ENCODE assay signal across 13 mouse cellular contexts in genomic region chr7:132687897-132688296, GRCm38 (mm10).
DNase-seq lines count a peak whose midpoint lies in the region; ATAC-seq and TF ChIP-seq lines count a peak whose summit lies in the region.
"Had no signal": no experiment of that assay in that cellular context is flagged by ENCODE, and none has a peak within 500 bp of the region (broad histone marks: within the 10 kb centered on the region; RNA-seq: fewer than 3 reads in every experiment).

No protein-coding gene starts in this region.

- no peaks in the 10 kb centered on the region for H3K79me2 ChIP-seq in heart, adult 2 months (replicated peaks; ENCODE audit: control insufficient read depth, insufficient read depth, low read length)

- DNase-seq in heart, adult 2 months, result no peak
- DNase-seq in heart, postnatal 10 days, result no peak
- DNase-seq in kidney, postnatal 14 days, result peak; percentile 57
- no peak for DNase-seq in frontal cortex, adult 2 months (ENCODE audit: extremely low spot score in 1 of 2, low spot score in 1 of 2)
- DNase-seq in right cerebral cortex, adult 18-20 months, result no peak
- DNase-seq: gastrocnemius, postnatal 10 days; layer of hippocampus, postnatal 36 days had no signal

- peak overlapping the region; percentile 34 for H3K27ac ChIP-seq in heart, adult 2 months
- H3K27ac ChIP-seq in kidney, embryonic 15.5 days, result peak overlapping the region; percentile 70
- H3K27ac ChIP-seq in kidney, embryonic 14.5 days (ENCODE audit: low read depth, low read length), result no peak overlapping the region
- peak overlapping the region; percentile 11 for H3K27ac ChIP-seq in bone marrow, adult 2 months (ENCODE audit: control insufficient read depth, insufficient read depth, low read depth, low read length, poor library complexity)
- H3K27ac ChIP-seq: liver, embryonic 14.5 days had no signal

- no peaks in the 10 kb centered on the region for H3K27me3 ChIP-seq in heart, adult 2 months (ENCODE audit: control insufficient read depth, insufficient read depth, low read length)
- H3K27me3 ChIP-seq in kidney, embryonic 15.5 days, result no peaks in the 10 kb centered on the region
- no peaks in the 10 kb centered on the region for H3K27me3 ChIP-seq in kidney, embryonic 14.5 days (ENCODE audit: control insufficient read depth, insufficient read depth, low read length)

- intact Hi-C loops in heart, adult 2 months (cut with DNase I), result no loop called here
- intact Hi-C loops in heart, postnatal 10 days (cut with DNase I), result no loop called here

- H3K4me3 ChIP-seq in heart, adult 2 months, result no peak overlapping the region
- H3K4me3 ChIP-seq in kidney, embryonic 15.5 days (replicated peaks), result no peak overlapping the region
- no peak overlapping the region for H3K4me3 ChIP-seq in kidney, embryonic 14.5 days (ENCODE audit: low read length)
- H3K4me3 ChIP-seq in bone marrow, adult 2 months (replicated peaks; ENCODE audit: control insufficient read depth, low read depth, low read length), result no peak overlapping the region

- no peak for TF ChIP-seq POLR2A in heart, adult 2 months (IDR thresholded peaks at IDR 0.05; ENCODE audit: insufficient read depth, low read depth, low read length)
- TF ChIP-seq POLR2A in bone marrow, adult 2 months (IDR thresholded peaks at IDR 0.05; ENCODE audit: borderline replicate concordance, control insufficient read depth, low read depth, low read length), result no peak

- 35% methylated on average over 2 of the region's 2 CpGs for WGBS in heart, adult 2 months
- WGBS in kidney, embryonic 15.5 days, result 35% methylated on average over 2 of the region's 2 CpGs
- 30% methylated on average over 2 of the region's 2 CpGs for WGBS in kidney, embryonic 14.5 days
- 49% methylated on average over 2 of the region's 2 CpGs for WGBS in bone marrow, adult 2 months

- no peaks in the 10 kb centered on the region for H3K36me3 ChIP-seq in heart, adult 2 months (ENCODE audit: control insufficient read depth, insufficient read depth, low read length)
- H3K36me3 ChIP-seq in kidney, embryonic 15.5 days, result no peaks in the 10 kb centered on the region
- no peaks in the 10 kb centered on the region for H3K36me3 ChIP-seq in kidney, embryonic 14.5 days (ENCODE audit: control insufficient read depth, insufficient read depth, low read length)
- H3K36me3 ChIP-seq: G1E had no signal

- no peak for TF ChIP-seq CTCF in heart, adult 2 months (IDR thresholded peaks at IDR 0.05)
- TF ChIP-seq CTCF in bone marrow, adult 2 months (IDR thresholded peaks at IDR 0.05; ENCODE audit: control insufficient read depth, insufficient read depth, low read length), result no peak

- no peaks in the 10 kb centered on the region for H3K9me3 ChIP-seq in kidney, embryonic 15.5 days (replicated peaks)
- no peaks in the 10 kb centered on the region for H3K9me3 ChIP-seq in kidney, embryonic 14.5 days (ENCODE audit: control insufficient read depth, low read length)
- H3K9me3 ChIP-seq: G1E had no signal

- H3K4me1 ChIP-seq in heart, adult 2 months (ENCODE audit: control insufficient read depth, insufficient read depth, low read length), result peaks cover 25% of the 10 kb centered on the region
- peaks cover 35% of the 10 kb centered on the region for H3K4me1 ChIP-seq in kidney, embryonic 15.5 days
- H3K4me1 ChIP-seq in kidney, embryonic 14.5 days (ENCODE audit: control insufficient read depth, insufficient read depth, low read length), result peaks cover 6% of the 10 kb centered on the region; the same call in 1 of the 2 replicates
- H3K4me1 ChIP-seq in bone marrow, adult 2 months (ENCODE audit: control insufficient read depth, insufficient read depth, low read length), result peaks cover 24% of the 10 kb centered on the region; the same call in 1 of the 2 replicates

- TF ChIP-seq EP300 in heart, adult 2 months (IDR thresholded peaks at IDR 0.05; ENCODE audit: insufficient read depth, low read depth, low read length), result 0 out of 2 replicates have a peak, but pooled peaks have one; percentile 10

- peak; percentile 31; the same call in 1 of the 2 replicates for ATAC-seq in kidney, embryonic 15.5 days (replicated peaks; ENCODE audit: low FRiP score)
- no peak for ATAC-seq in kidney, embryonic 14.5 days (ENCODE audit: low FRiP score, low TSS enrichment)
- ATAC-seq: activated CD4-positive, CD25-positive, alpha-beta regulatory T cell, adult 4 months had no signal

- no peak overlapping the region for H3K9ac ChIP-seq in heart, adult 2 months (ENCODE audit: low read depth, low read length)
- H3K9ac ChIP-seq in kidney, embryonic 15.5 days, result no peak overlapping the region
- H3K9ac ChIP-seq in kidney, embryonic 14.5 days (ENCODE audit: low read depth, low read length), result no peak overlapping the region
- H3K9ac ChIP-seq: liver, embryonic 14.5 days had no signal

- H3K4me2 ChIP-seq in kidney, embryonic 15.5 days, result no peak overlapping the region
- no peak overlapping the region for H3K4me2 ChIP-seq in kidney, embryonic 14.5 days (replicated peaks; ENCODE audit: low read depth, low read length)
